ENCODE assay signal across 8 mouse cellular contexts in genomic region chr4:151057347-151058321, GRCm38 (mm10). TPM values are rescaled to one million over a fixed set of nuclear protein-coding genes. Genes with fewer than 3 reads are reported as not detected.
DNase-seq lines count a peak whose midpoint lies in the region; ATAC-seq and TF ChIP-seq lines count a peak whose summit lies in the region.

Gene Vamp3, minus strand, starts transcription at chr4:151057963.

- peak; percentile 99 for ATAC-seq in embryonic facial prominence, embryonic 15.5 days (ENCODE audit: insufficient number of reproducible peaks, low FRiP score, low TSS enrichment, low read depth)
- ATAC-seq in limb, embryonic 14.5 days (ENCODE audit: low FRiP score, low read depth) = peak; percentile 99
- ATAC-seq in midbrain, postnatal 0 days (ENCODE audit: low FRiP score) = peak; percentile 99

- no peak for TF ChIP-seq CTCF in bone marrow, adult 2 months (IDR thresholded peaks at IDR 0.05; ENCODE audit: control insufficient read depth, insufficient read depth, low read length)
- TF ChIP-seq CTCF in midbrain, postnatal 0 days (IDR thresholded peaks at IDR 0.05) = no peak

- H3K9me3 ChIP-seq in embryonic facial prominence, embryonic 15.5 days (replicated peaks) = no peaks in the 10 kb centered on the region
- no peaks in the 10 kb centered on the region for H3K9me3 ChIP-seq in limb, embryonic 14.5 days (ENCODE audit: control insufficient read depth, low read length)
- H3K9me3 ChIP-seq in midbrain, postnatal 0 days (ENCODE audit: low read length) = no peaks in the 10 kb centered on the region

- WGBS in bone marrow, adult 2 months = under 1% methylated on average over 114 of the region's 114 CpGs
- WGBS in embryonic facial prominence, embryonic 15.5 days = under 1% methylated on average over 111 of the region's 114 CpGs
- 2% methylated on average over 95 of the region's 114 CpGs for WGBS in limb, embryonic 14.5 days
- WGBS in midbrain, postnatal 0 days = under 1% methylated on average over 105 of the region's 114 CpGs

- H3K36me3 ChIP-seq in embryonic facial prominence, embryonic 15.5 days = peaks cover 19% of the 10 kb centered on the region
- H3K36me3 ChIP-seq in limb, embryonic 14.5 days (ENCODE audit: control insufficient read depth, insufficient read depth, low read length) = peaks cover 24% of the 10 kb centered on the region
- H3K36me3 ChIP-seq in midbrain, postnatal 0 days (ENCODE audit: insufficient read depth, low read length) = peaks cover 18% of the 10 kb centered on the region

- DNase-seq in 416B (ENCODE audit: low read depth) = peak; percentile 98
- DNase-seq in heart, adult 8-10 months (ENCODE audit: low spot score) = peak; percentile 97
- peak; percentile 98 for DNase-seq in kidney, adult 9 months
- DNase-seq in limb, embryonic 14.5 days (ENCODE audit: low spot score) = peak; percentile 100
- peak; percentile 100 for DNase-seq in midbrain, postnatal 0 days (ENCODE audit: low spot score)
- DNase-seq in spleen, postnatal 14 days (ENCODE audit: low spot score in 2 of 2) = peak; percentile 97 to 98

- H3K4me3 ChIP-seq in bone marrow, adult 2 months (replicated peaks; ENCODE audit: control insufficient read depth, low read depth, low read length) = peak within 1 kb of the TSS; percentile 83
- H3K4me3 ChIP-seq in embryonic facial prominence, embryonic 15.5 days (replicated peaks) = peak within 1 kb of the TSS; percentile 96
- peak within 1 kb of the TSS; percentile 99 for H3K4me3 ChIP-seq in limb, embryonic 14.5 days (replicated peaks; ENCODE audit: low read length)
- peak within 1 kb of the TSS; percentile 88 for H3K4me3 ChIP-seq in midbrain, postnatal 0 days (ENCODE audit: low read depth, low read length)

- H3K27ac ChIP-seq in bone marrow, adult 2 months (ENCODE audit: control insufficient read depth, insufficient read depth, low read depth, low read length, poor library complexity) = peak within 1 kb of the TSS; percentile 98
- peak within 1 kb of the TSS; percentile 94 for H3K27ac ChIP-seq in embryonic facial prominence, embryonic 15.5 days (replicated peaks)
- peak within 1 kb of the TSS; percentile 95 for H3K27ac ChIP-seq in limb, embryonic 14.5 days (replicated peaks; ENCODE audit: low read depth, low read length)
- H3K27ac ChIP-seq in midbrain, postnatal 0 days (ENCODE audit: low read depth, low read length) = peak within 1 kb of the TSS; percentile 95

- H3K27me3 ChIP-seq in embryonic facial prominence, embryonic 15.5 days = no peaks in the 10 kb centered on the region
- H3K27me3 ChIP-seq in limb, embryonic 14.5 days (ENCODE audit: control insufficient read depth, insufficient read depth, low read length) = no peaks in the 10 kb centered on the region
- no peaks in the 10 kb centered on the region for H3K27me3 ChIP-seq in midbrain, postnatal 0 days (ENCODE audit: insufficient read depth, low read length)

- peak; percentile 55; the same call in 1 of the 2 replicates for TF ChIP-seq POLR2A in bone marrow, adult 2 months (IDR thresholded peaks at IDR 0.05; ENCODE audit: borderline replicate concordance, control insufficient read depth, low read depth, low read length)
- 0 out of 2 replicates have a peak, but pooled peaks have one; percentile 66 for TF ChIP-seq POLR2A in limb, embryonic 14.5 days (IDR thresholded peaks at IDR 0.05; ENCODE audit: borderline replicate concordance, extremely low read depth, insufficient read depth, insufficient read length)

- H3K9ac ChIP-seq in embryonic facial prominence, embryonic 15.5 days = peak within 1 kb of the TSS; percentile 91
- peak within 1 kb of the TSS; percentile 94 for H3K9ac ChIP-seq in limb, embryonic 14.5 days (ENCODE audit: low read depth, low read length, severe bottlenecking)
- peak within 1 kb of the TSS; percentile 75 for H3K9ac ChIP-seq in midbrain, postnatal 0 days (replicated peaks; ENCODE audit: low read length, poor library complexity, severe bottlenecking)

- H3K4me2 ChIP-seq in embryonic facial prominence, embryonic 15.5 days (replicated peaks) = peak within 1 kb of the TSS; percentile 67
- H3K4me2 ChIP-seq in limb, embryonic 14.5 days (replicated peaks; ENCODE audit: low read depth, low read length, severe bottlenecking) = peak within 1 kb of the TSS; percentile 71
- H3K4me2 ChIP-seq in midbrain, postnatal 0 days (ENCODE audit: low read depth, low read length, poor library complexity, severe bottlenecking) = peak within 1 kb of the TSS; percentile 69

- H3K4me1 ChIP-seq in bone marrow, adult 2 months (ENCODE audit: control insufficient read depth, insufficient read depth, low read length) = peaks cover 1% of the 10 kb centered on the region; the same call in 1 of the 2 replicates
- peaks cover 18% of the 10 kb centered on the region for H3K4me1 ChIP-seq in embryonic facial prominence, embryonic 15.5 days
- peaks cover 5% of the 10 kb centered on the region for H3K4me1 ChIP-seq in limb, embryonic 14.5 days (ENCODE audit: control insufficient read depth, insufficient read depth, low read length)
- no peaks in the 10 kb centered on the region for H3K4me1 ChIP-seq in midbrain, postnatal 0 days (ENCODE audit: insufficient read depth, low read length)

RNA-seq across cellular contexts. Expression of gene Vamp3, which starts in this region (rescaled TPM):
- 27.1 and 45.0 TPM in 2 replicates for polyA plus RNA-seq in bone marrow, adult 2 months (2011; ENCODE audit: insufficient read depth, insufficient read length, low replicate concordance, missing spikeins)
- polyA plus RNA-seq in embryonic facial prominence, embryonic 15.5 days (2015; fragmentation: Nextera tagmentation; extraction: Ambion mirVana) = 121 and 123 TPM in 2 replicates
- total RNA-seq in heart, adult 8-10 months (2022) = 10 to 100 TPM; 51.7 to 66.2 (median 62.3) TPM
- polyA plus RNA-seq in limb, embryonic 14.5 days (2012; rRNA removed) = 93.0 and 94.8 TPM in 2 replicates
- polyA plus RNA-seq in limb, embryonic 14.5 days (2014; fragmentation: Nextera tagmentation; extraction: Ambion mirVana) = 50.7 and 55.1 TPM in 2 replicates
- 34.6 and 43.6 TPM in 2 replicates for total RNA-seq in midbrain, postnatal 0 days (2014; rRNA removed)
- 42.1 and 43.5 TPM in 2 replicates for polyA plus RNA-seq in midbrain, postnatal 0 days (2015; fragmentation: Nextera tagmentation; extraction: Ambion mirVana)

Comparison
In these comparisons a context has a peak if more than half of its experiments do, and no peak if none do; other contexts are left out.
1. Peak in every context shown above with its lines: DNase-seq, ATAC-seq, H3K4me3 ChIP-seq and H3K27ac ChIP-seq.